Mouse (Mus musculus) megakaryocyte, embryonic 14.5 days (primary cell): ENCODE measurements at regions not wholly inside any gene's neighbourhood (a gene's known extent, or its start where the extent isn't known, plus 50 kb on each side); places are given as distances from the start of the nearest gene placed in this dataset.

Experiments
- FLI1 ChIP-seq: IDR thresholded peaks from 2 replicates; pipeline ENCODE4 v1.6.1; 2012; ENCODE audit warnings: low read length, inconsistent platforms, mixed read lengths
- GATA1 ChIP-seq: IDR thresholded peaks from 3 replicates; pipeline ENCODE4 v1.6.1; 2012; ENCODE audit warnings: mixed read lengths, low read length, inconsistent platforms, borderline replicate concordance

- no peak for TF ChIP-seq GATA1
- TF ChIP-seq FLI1: no peak
These were observed 362.3 kb upstream of the Npvf start for GRCm38 (mm10) chr6:51016441-51017070.
